Mouse (Mus musculus) cerebellum, adult 2 months (tissue): ENCODE data around the gene Rrp15. TPM values are rescaled to one million over a fixed set of nuclear protein-coding genes. Genes with fewer than 3 reads are reported as not detected.

Experiments
- DNase-seq, 2 experiments: peaks; one replicate each; pipeline ENCODE4 v3.0.0; 2021
- H3K27ac ChIP-seq: fragments of 200-500 bp; 2 replicates; pipeline ENCODE4 v1.5.1; 2012; ENCODE audit warnings: low read length, control low read depth, inconsistent platforms; ENCODE audit not compliant: insufficient read depth
- H3K27me3 ChIP-seq: fragments of 200-500 bp; 2 replicates; pipeline ENCODE4 v1.6.1; 2012; ENCODE audit warnings: inconsistent platforms, mild to moderate bottlenecking, low read length, moderate library complexity; ENCODE audit not compliant: control insufficient read depth, insufficient read depth
- H3K4me1 ChIP-seq: fragments of 200-500 bp; 2 replicates; pipeline ENCODE4 v1.6.1; 2011; ENCODE audit warnings: low read length; ENCODE audit not compliant: control insufficient read depth, insufficient read depth
- H3K4me3 ChIP-seq: fragments of 200-500 bp; replicated peaks from 2 replicates; pipeline ENCODE3; 2011; ENCODE audit warnings: mild to moderate bottlenecking, low read depth, low read length, control low read depth; ENCODE audit not compliant: insufficient read depth
- CTCF ChIP-seq: fragments of 200-500 bp; IDR thresholded peaks from 2 replicates; pipeline ENCODE4 v1.5.1; 2011; ENCODE audit warnings: low read depth, mild to moderate bottlenecking, control low read depth, low read length, moderate library complexity, borderline replicate concordance; ENCODE audit not compliant: insufficient read depth
- POLR2A ChIP-seq: fragments of 200-500 bp; IDR thresholded peaks from 2 replicates; pipeline ENCODE4 v1.6.1; 2011; ENCODE audit warnings: low read length, control low read depth, borderline replicate concordance; ENCODE audit not compliant: insufficient read depth
- WGBS: fragments of 180-500 bp; shearing (Covaris S2); methylation state at CpG from one replicate; pipeline ENCODE4 v1.1.7; 2018; 5-methylcytosine and 5-hydroxymethylcytosine counted together
- polyA plus RNA-seq: library from polyadenylated mRNA; depleted of rRNA; stranded (reverse); fragments of >200 nt; gene quantifications from 2 replicates; pipeline ENCODE4 v1.2.3, GENCODE M21; 2012; rRNA removed

Gene Rrp15
- polyA plus RNA-seq = 10.7 and 12.2 TPM in 2 replicates

GRCm38 (mm10) chr1:186748724-186749653, at the start of gene Rrp15:
Gene Rrp15, minus strand, starts transcription at chr1:186749358.
- TF ChIP-seq POLR2A (peak; percentile 85; the same call in 1 of the 2 replicates), CTCF (no peak)
- peak; percentile 82 to 90 for DNase-seq
- WGBS = under 1% methylated on average over 46 of the region's 46 CpGs

GRCm38 (mm10) chr1:186797991-186798390, 48.8 kb upstream of the Rrp15 start:
- DNase-seq = no peak
- no peak for TF ChIP-seq POLR2A
- no peak overlapping the region for H3K4me3 ChIP-seq
- no peak overlapping the region for H3K27ac ChIP-seq
- H3K27me3 ChIP-seq = no peaks in the 10 kb centered on the region; the same call in 1 of the 2 replicates
- no peaks in the 10 kb centered on the region for H3K4me1 ChIP-seq
- WGBS = 60% methylated on average over 6 of the region's 6 CpGs

More at GRCm38 (mm10) chr1:186748724-186749653, at the start of gene Rrp15:
- no peaks in the 10 kb centered on the region for H3K4me1 ChIP-seq
- H3K4me3 ChIP-seq = peak within 1 kb of the TSS; percentile 91
- no peaks in the 10 kb centered on the region for H3K27me3 ChIP-seq
- H3K27ac ChIP-seq = peak within 1 kb of the TSS; percentile 56

GRCm38 (mm10) chr1:186785359-186785758, 36.2 kb upstream of the Rrp15 start:
- TF ChIP-seq POLR2A = no peak
- WGBS = 78% methylated on average over 4 of the region's 4 CpGs
- no peak for DNase-seq
- Histone ChIP-seq H3K4me3 (no peak overlapping the region), H3K4me1 (no peaks in the 10 kb centered on the region), H3K27me3 (no peaks in the 10 kb centered on the region), H3K27ac (no peak overlapping the region)

GRCm38 (mm10) chr1:186780826-186781225, 31.7 kb upstream of the Rrp15 start:
- Histone ChIP-seq H3K27ac (no peak overlapping the region), H3K4me1 (no peaks in the 10 kb centered on the region), H3K27me3 (no peaks in the 10 kb centered on the region), H3K4me3 (no peak overlapping the region)
- DNase-seq = no peak
- TF ChIP-seq CTCF (no peak), POLR2A (no peak)
- 62% methylated on average over 2 of the region's 2 CpGs for WGBS

- WGBS = 60% methylated on average over 3 of the region's 3 CpGs
- TF ChIP-seq POLR2A = no peak
- TF ChIP-seq CTCF = no peak
- Histone ChIP-seq H3K27me3 (no peaks in the 10 kb centered on the region), H3K4me3 (no peak overlapping the region), H3K27ac (no peak overlapping the region), H3K4me1 (no peaks in the 10 kb centered on the region)
- no peak for DNase-seq
Measured at GRCm38 (mm10) chr1:186773124-186773523, 24.0 kb upstream of the Rrp15 start.

- DNase-seq = no peak
Measured at GRCm38 (mm10) chr1:186772547-186773077, 23.5 kb upstream of the Rrp15 start.

GRCm38 (mm10) chr1:186772005-186772404, 22.8 kb upstream of the Rrp15 start:
- Histone ChIP-seq H3K4me1 (no peaks in the 10 kb centered on the region), H3K27me3 (no peaks in the 10 kb centered on the region), H3K4me3 (no peak overlapping the region), H3K27ac (no peak overlapping the region)
- TF ChIP-seq CTCF (no peak), POLR2A (no peak)
- no peak for DNase-seq
- WGBS = 67% methylated on average over 6 of the region's 6 CpGs

More at GRCm38 (mm10) chr1:186772547-186773077, 23.5 kb upstream of the Rrp15 start:
- Histone ChIP-seq H3K4me3 (no peak overlapping the region), H3K4me1 (no peaks in the 10 kb centered on the region), H3K27ac (no peak overlapping the region), H3K27me3 (no peaks in the 10 kb centered on the region)
- TF ChIP-seq CTCF (no peak), POLR2A (no peak)
- 89% methylated on average over 8 of the region's 8 CpGs for WGBS

GRCm38 (mm10) chr1:186770659-186771058, 21.5 kb upstream of the Rrp15 start:
- no peak overlapping the region for H3K27ac ChIP-seq
- TF ChIP-seq POLR2A (no peak), CTCF (no peak)
- 71% methylated on average over 5 of the region's 5 CpGs for WGBS
- no peak overlapping the region for H3K4me3 ChIP-seq
- no peaks in the 10 kb centered on the region for H3K4me1 ChIP-seq
- no peak for DNase-seq
- H3K27me3 ChIP-seq = no peaks in the 10 kb centered on the region
